Comparison of ENCODE assay signal across 24 mouse cellular contexts in genomic region chr9:32342929-32343328, GRCm38 (mm10). TPM values are rescaled to one million over a fixed set of nuclear protein-coding genes. Genes with fewer than 3 reads are reported as not detected.
A peak's percentile ranks its signal among the peaks of the same experiment; 100 is the strongest.
DNase-seq lines count a peak whose midpoint lies in the region; ATAC-seq and TF ChIP-seq lines count a peak whose summit lies in the region.
"Had no signal": no experiment of that assay in that cellular context is flagged by ENCODE, and none has a peak within 500 bp of the region (broad histone marks: within the 10 kb centered on the region; RNA-seq: fewer than 3 reads in every experiment).

No protein-coding gene starts in this region.

- no peak for TF ChIP-seq EP300 in heart, postnatal 0 days (IDR thresholded peaks at IDR 0.05; ENCODE audit: low read depth)

- intact Hi-C loops in heart, postnatal 10 days (cut with DNase I) = no loop called here

- TF ChIP-seq CTCF in heart, postnatal 0 days (IDR thresholded peaks at IDR 0.05; ENCODE audit: low read depth) = no peak

- no peak overlapping the region for H3K9ac ChIP-seq in forebrain, embryonic 11.5 days (ENCODE audit: low read length)
- H3K9ac ChIP-seq in forebrain, embryonic 12.5 days = no peak overlapping the region
- peak overlapping the region; percentile 82 for H3K9ac ChIP-seq in heart, embryonic 14.5 days (ENCODE audit: low read length)
- peak overlapping the region; percentile 40 for H3K9ac ChIP-seq in heart, postnatal 0 days (replicated peaks; ENCODE audit: low read depth, low read length)
- H3K9ac ChIP-seq: forebrain, postnatal 0 days; limb, embryonic 15.5 days had no signal

- no peak overlapping the region for H3K4me3 ChIP-seq in forebrain, embryonic 11.5 days (ENCODE audit: low read depth, low read length)
- H3K4me3 ChIP-seq in forebrain, embryonic 12.5 days (replicated peaks) = no peak overlapping the region
- H3K4me3 ChIP-seq in heart, embryonic 14.5 days (ENCODE audit: control insufficient read depth in 1 of 2, insufficient read depth in 1 of 2, low read depth in 1 of 2, low read length in 2 of 2) = peak overlapping the region; percentile 57 to 59
- peak overlapping the region; percentile 57 for H3K4me3 ChIP-seq in heart, postnatal 0 days (ENCODE audit: low read depth, low read length)
- H3K4me3 ChIP-seq: limb, embryonic 15.5 days had no signal

- WGBS in forebrain, embryonic 11.5 days = 16% methylated on average over 8 of the region's 8 CpGs
- WGBS in forebrain, embryonic 12.5 days = 23% methylated on average over 8 of the region's 8 CpGs
- WGBS in heart, embryonic 14.5 days = 13% methylated on average over 8 of the region's 8 CpGs
- WGBS in heart, postnatal 0 days = 17% methylated on average over 8 of the region's 8 CpGs

- H3K4me2 ChIP-seq in forebrain, embryonic 11.5 days (ENCODE audit: low read depth, low read length, severe bottlenecking) = no peak overlapping the region
- H3K4me2 ChIP-seq in forebrain, embryonic 12.5 days = no peak overlapping the region
- H3K4me2 ChIP-seq in heart, embryonic 14.5 days (ENCODE audit: low read length) = peak overlapping the region; percentile 82
- peak overlapping the region; percentile 81 for H3K4me2 ChIP-seq in heart, postnatal 0 days (ENCODE audit: low read depth, low read length)

- ATAC-seq in forebrain, embryonic 11.5 days (replicated peaks; ENCODE audit: low FRiP score) = no peak
- no peak for ATAC-seq in forebrain, embryonic 12.5 days (ENCODE audit: low FRiP score)
- no peak for ATAC-seq in heart, embryonic 14.5 days (ENCODE audit: insufficient number of reproducible peaks, insufficient read depth, low FRiP score, low read depth)
- ATAC-seq in heart, postnatal 0 days (ENCODE audit: insufficient read depth, low read depth) = no peak
- ATAC-seq: CD4-positive, CD25-positive, alpha-beta regulatory T cell, adult 4 months; forebrain, postnatal 0 days had no signal

- peak; percentile 47 for DNase-seq in forebrain, embryonic 11.5 days (ENCODE audit: low spot score)
- DNase-seq in heart, postnatal 10 days = no peak
- DNase-seq in kidney, postnatal 10 days = peak; percentile 15
- no peak for DNase-seq in kidney, postnatal 36 days
- no peak for DNase-seq in heart, postnatal 0 days (ENCODE audit: low spot score)
- DNase-seq in right cerebral cortex, adult 18-20 months = no peak
- DNase-seq: adrenal gland, postnatal 36 days; cerebellum, adult 2 months; forebrain, postnatal 0 days; layer of hippocampus, postnatal 36 days had no signal

- H3K27ac ChIP-seq in forebrain, embryonic 11.5 days (ENCODE audit: low read depth, low read length) = no peak overlapping the region
- H3K27ac ChIP-seq in forebrain, embryonic 12.5 days = no peak overlapping the region
- peak overlapping the region; percentile 64 to 75 for H3K27ac ChIP-seq in heart, embryonic 14.5 days (replicated peaks in 1 of 2; ENCODE audit: control insufficient read depth in 1 of 2, insufficient read depth in 1 of 2, low read depth in 2 of 2, low read length in 2 of 2)
- H3K27ac ChIP-seq in heart, postnatal 0 days (ENCODE audit: low read depth) = peak overlapping the region; percentile 90
- H3K27ac ChIP-seq: embryonic facial prominence, embryonic 10.5 days; limb, embryonic 15.5 days had no signal

- H3K9me3 ChIP-seq in forebrain, embryonic 11.5 days (ENCODE audit: control insufficient read depth, low read length) = no peaks in the 10 kb centered on the region
- no peaks in the 10 kb centered on the region for H3K9me3 ChIP-seq in forebrain, embryonic 12.5 days
- no peaks in the 10 kb centered on the region for H3K9me3 ChIP-seq in heart, embryonic 14.5 days (ENCODE audit: control insufficient read depth, low read length)
- no peaks in the 10 kb centered on the region for H3K9me3 ChIP-seq in heart, postnatal 0 days (replicated peaks; ENCODE audit: control insufficient read depth, low read length)
- H3K9me3 ChIP-seq: embryonic facial prominence, embryonic 10.5 days; limb, embryonic 15.5 days had no signal

- no peaks in the 10 kb centered on the region for H3K4me1 ChIP-seq in forebrain, embryonic 11.5 days (replicated peaks; ENCODE audit: control insufficient read depth, insufficient read depth, low read length)
- peaks cover 25% of the 10 kb centered on the region for H3K4me1 ChIP-seq in forebrain, embryonic 12.5 days
- peaks cover 23 to 27% of the 10 kb centered on the region in 2 experiments for H3K4me1 ChIP-seq in heart, embryonic 14.5 days (ENCODE audit: control insufficient read depth in 2 of 2, insufficient read depth in 2 of 2, low read length in 2 of 2)
- H3K4me1 ChIP-seq in heart, postnatal 0 days (ENCODE audit: control insufficient read depth, insufficient read depth) = peaks cover 21% of the 10 kb centered on the region

- peaks cover 46% of the 10 kb centered on the region for H3K27me3 ChIP-seq in forebrain, embryonic 11.5 days (ENCODE audit: control insufficient read depth, insufficient read depth, low read length)
- H3K27me3 ChIP-seq in forebrain, embryonic 12.5 days = peaks cover 83% of the 10 kb centered on the region
- H3K27me3 ChIP-seq in heart, embryonic 14.5 days (ENCODE audit: control insufficient read depth, insufficient read depth, low read length) = no peaks in the 10 kb centered on the region
- H3K27me3 ChIP-seq in heart, postnatal 0 days (ENCODE audit: control insufficient read depth, insufficient read depth, low read length) = no peaks in the 10 kb centered on the region

- H3K36me3 ChIP-seq in forebrain, embryonic 11.5 days (ENCODE audit: control insufficient read depth, insufficient read depth, low read length) = no peaks in the 10 kb centered on the region
- H3K36me3 ChIP-seq in forebrain, embryonic 12.5 days (replicated peaks) = no peaks in the 10 kb centered on the region
- no peaks in the 10 kb centered on the region for H3K36me3 ChIP-seq in heart, embryonic 14.5 days (ENCODE audit: control insufficient read depth, insufficient read depth, low read length)
- no peaks in the 10 kb centered on the region for H3K36me3 ChIP-seq in heart, postnatal 0 days (replicated peaks; ENCODE audit: control insufficient read depth, insufficient read depth, low read length)
- H3K36me3 ChIP-seq: embryonic facial prominence, embryonic 10.5 days; G1E; limb, embryonic 15.5 days had no signal

RNA-seq across cellular contexts. Expression of gene Kcnj5, which starts 1.2 kb away (rescaled TPM):
- polyA plus RNA-seq in forebrain, embryonic 11.5 days (2014; fragmentation: Nextera tagmentation; extraction: Ambion mirVana) = 0.88 and 1.1 TPM in 2 replicates
- 0.83 and 1.1 TPM in 2 replicates for polyA plus RNA-seq in forebrain, embryonic 12.5 days (2016; fragmentation: Nextera tagmentation; extraction: Ambion mirVana)
- polyA plus RNA-seq in heart, embryonic 14.5 days (2014; fragmentation: Nextera tagmentation; extraction: Ambion mirVana) = 17.7 and 21.1 TPM in 2 replicates
- total RNA-seq in heart, postnatal 10 days (2021) = 10 to 100 TPM; 46.4 to 48.2 TPM
- 42.8 and 58.1 TPM in 2 replicates for total RNA-seq in heart, postnatal 0 days (2014; rRNA removed; ENCODE audit: low replicate concordance)
- polyA plus RNA-seq in heart, postnatal 0 days (2015; fragmentation: Nextera tagmentation; extraction: Ambion mirVana) = 31.9 and 32.5 TPM in 2 replicates
- total RNA-seq: gastrocnemius, adult 8-10 months had no signal
- polyA plus RNA-seq: CD4-positive, CD25-positive, alpha-beta regulatory T cell, adult 4 months; G1E; thymus, postnatal 0 days had no signal

RNA-seq across cellular contexts. Expression of gene Kcnj1, which starts 29.4 kb away (rescaled TPM):
- polyA plus RNA-seq in forebrain, embryonic 11.5 days (2014; fragmentation: Nextera tagmentation; extraction: Ambion mirVana) = not detected in 2 replicates
- polyA plus RNA-seq in forebrain, embryonic 12.5 days (2016; fragmentation: Nextera tagmentation; extraction: Ambion mirVana) = not detected in 2 replicates
- polyA plus RNA-seq in heart, embryonic 14.5 days (2014; fragmentation: Nextera tagmentation; extraction: Ambion mirVana) = not detected in 2 replicates
- total RNA-seq in heart, postnatal 10 days (2021) = not detected
- not detected in 2 replicates for total RNA-seq in heart, postnatal 0 days (2014; rRNA removed; ENCODE audit: low replicate concordance)
- not detected in 2 replicates for polyA plus RNA-seq in heart, postnatal 0 days (2015; fragmentation: Nextera tagmentation; extraction: Ambion mirVana)
- total RNA-seq: adrenal gland, postnatal 36 days; forebrain, postnatal 0 days; gastrocnemius, adult 8-10 months; hematopoietic stem cell, adult 5-6 weeks; layer of hippocampus, adult 18-20 months; layer of hippocampus, postnatal 36 days; left cerebral cortex, postnatal 25 days had no signal
- polyA plus RNA-seq: CD4-positive, CD25-positive, alpha-beta regulatory T cell, adult 4 months; cerebellum, adult 2 months; embryonic facial prominence, embryonic 10.5 days; forebrain, postnatal 0 days; G1E; intestine, embryonic 14.5 days; limb, embryonic 15.5 days; lung, embryonic 16.5 days; stomach, embryonic 16.5 days; thymus, postnatal 0 days had no signal

Comparison
In these comparisons a context has a peak if more than half of its experiments do, and no peak if none do; other contexts are left out.
1. DNase-seq: peak in forebrain, embryonic 11.5 days (single experiment) and kidney, postnatal 10 days (single experiment); none in heart, postnatal 10 days (0 of 2), kidney, postnatal 36 days (0 of 2), heart, postnatal 0 days (single experiment) and right cerebral cortex, adult 18-20 months (single experiment).
2. H3K27ac ChIP-seq: peak in heart, embryonic 14.5 days (2 of 2) and heart, postnatal 0 days (single experiment); none in forebrain, embryonic 11.5 days (single experiment) and forebrain, embryonic 12.5 days (single experiment).
3. H3K4me2 ChIP-seq: peak in heart, embryonic 14.5 days (single experiment) and heart, postnatal 0 days (single experiment); none in forebrain, embryonic 11.5 days (single experiment) and forebrain, embryonic 12.5 days (single experiment).
4. H3K4me3 ChIP-seq: peak in heart, embryonic 14.5 days (2 of 2) and heart, postnatal 0 days (single experiment); none in forebrain, embryonic 11.5 days (single experiment) and forebrain, embryonic 12.5 days (single experiment).
5. H3K9ac ChIP-seq: peak in heart, embryonic 14.5 days (single experiment) and heart, postnatal 0 days (single experiment); none in forebrain, embryonic 11.5 days (single experiment) and forebrain, embryonic 12.5 days (single experiment).